Mouse (Mus musculus) adrenal gland, postnatal 4 days (tissue): Measurements from ENCODE around the gene Bloc1s1. TPM values are rescaled to one million over a fixed set of nuclear protein-coding genes. Genes with fewer than 3 reads are reported as not detected.
A peak's percentile ranks its signal among the peaks of the same experiment; 100 is the strongest.

Experiments used
- DNase-seq, 2 experiments: peaks; one replicate each; pipeline ENCODE4 v3.0.0; 2021 to 2022; ENCODE audit warnings: low spot score in 2 of 2, mixed read lengths in 2 of 2
- total RNA-seq, 2 experiments: library from RNA; stranded (reverse); gene quantifications; 2 replicates each; pipeline ENCODE4 v1.2.3; 2021

Gene Bloc1s1
- total RNA-seq, 2 experiments from 2014 or later = 158 to 168 TPM

- DNase-seq = no peak
Measured at GRCm38 (mm10) chr10:128910066-128910841, 13.6 kb downstream of the Bloc1s1 start.

GRCm38 (mm10) chr10:128909567-128910028, 14.2 kb downstream of the Bloc1s1 start:
- DNase-seq = peak; percentile 63 to 80

GRCm38 (mm10) chr10:128908778-128909448, 14.9 kb downstream of the Bloc1s1 start:
- no peak for DNase-seq

GRCm38 (mm10) chr10:128904812-128905211, 19.0 kb downstream of the Bloc1s1 start:
- DNase-seq = no peak

- DNase-seq = no peak
Measured at GRCm38 (mm10) chr10:128902409-128902988, 21.3 kb downstream of the Bloc1s1 start.

- no peak for DNase-seq
Measured at GRCm38 (mm10) chr10:128901409-128901808, 22.4 kb downstream of the Bloc1s1 start.

GRCm38 (mm10) chr10:128900698-128901097, 23.1 kb downstream of the Bloc1s1 start, which contains the start of gene Cd63:
Cd63 (plus strand) TSS chr10:128900989.
- DNase-seq = no peak

GRCm38 (mm10) chr10:128899759-128900490, 23.9 kb downstream of the Bloc1s1 start:
- no peak for DNase-seq

- no peak for DNase-seq
Measured at GRCm38 (mm10) chr10:128897501-128897900, 26.3 kb downstream of the Bloc1s1 start.

GRCm38 (mm10) chr10:128896807-128897206, 27.0 kb downstream of the Bloc1s1 start:
- no peak for DNase-seq

GRCm38 (mm10) chr10:128895952-128896693, 27.7 kb downstream of the Bloc1s1 start:
- no peak for DNase-seq

GRCm38 (mm10) chr10:128895437-128895836, 28.4 kb downstream of the Bloc1s1 start:
- peak in 1 of 2 experiments; percentile 53 for DNase-seq

GRCm38 (mm10) chr10:128892246-128892645, 31.6 kb downstream of the Bloc1s1 start:
- DNase-seq = no peak

GRCm38 (mm10) chr10:128891296-128892094, 32.3 kb downstream of the Bloc1s1 start, which contains the start of gene Gdf11:
Gdf11 (minus strand) TSS chr10:128891718.
- DNase-seq = no peak

- no peak for DNase-seq
Measured at GRCm38 (mm10) chr10:128890383-128891295, 33.2 kb downstream of the Bloc1s1 start.

GRCm38 (mm10) chr10:128889846-128890245, 34.0 kb downstream of the Bloc1s1 start:
- no peak for DNase-seq

GRCm38 (mm10) chr10:128888941-128889827, 34.7 kb downstream of the Bloc1s1 start:
- no peak for DNase-seq
